Mouse (Mus musculus): ENCODE results near the gene Pkm. TPM values are rescaled to one million over a fixed set of nuclear protein-coding genes. Genes with fewer than 3 reads are reported as not detected.
A peak's percentile ranks its signal among the peaks of the same experiment; 100 is the strongest.

The Pkm gene
- total and polyA plus RNA-seq, 2 experiments: 22.7 to 23.4 TPM

- no peak overlapping the region for H3K27ac ChIP-seq (replicated peaks; ENCODE audit: insufficient read depth, low read depth, low read length)
- peaks cover 5% of the 10 kb centered on the region for H3K4me1 ChIP-seq (ENCODE audit: control insufficient read depth, insufficient read depth, low read length)
- peaks cover 17% of the 10 kb centered on the region for H3K27me3 ChIP-seq (ENCODE audit: control insufficient read depth, insufficient read depth, low read length)
- TF ChIP-seq POLR2A (IDR thresholded peaks at IDR 0.05; ENCODE audit: extremely low read depth, insufficient read depth, low read length) (no peak), CTCF (IDR thresholded peaks at IDR 0.05; ENCODE audit: low read depth, low read length) (peak; percentile 62)
- peak; percentile 66 for DNase-seq (ENCODE audit: extremely low read depth, low read depth, low spot score)
- 0% methylated on average over 1 of the region's 1 CpGs for WGBS
- H3K36me3 ChIP-seq (ENCODE audit: control insufficient read depth, insufficient read depth, low read length): no peaks in the 10 kb centered on the region
- H3K9ac ChIP-seq (ENCODE audit: low read depth, low read length): no peak overlapping the region
- no peaks in the 10 kb centered on the region for H3K79me2 ChIP-seq (ENCODE audit: control insufficient read depth, insufficient read depth, low read length)
- no peak overlapping the region for H3K4me3 ChIP-seq (ENCODE audit: insufficient read depth, low read depth, low read length)
Measured at GRCm38 (mm10) chr9:59678313-59678712, 22.1 kb downstream of the Pkm start.

- peak within 1 kb of the TSS; percentile 21; the same call in 1 of the 2 replicates for H3K9ac ChIP-seq (ENCODE audit: low read depth, low read length)
Measured at GRCm38 (mm10) chr9:59679678-59680533, 23.7 kb downstream of the Pkm start, which contains the start of gene Gramd2. Gene Gramd2, plus strand, starts transcription at chr9:59680144.

DNA sequence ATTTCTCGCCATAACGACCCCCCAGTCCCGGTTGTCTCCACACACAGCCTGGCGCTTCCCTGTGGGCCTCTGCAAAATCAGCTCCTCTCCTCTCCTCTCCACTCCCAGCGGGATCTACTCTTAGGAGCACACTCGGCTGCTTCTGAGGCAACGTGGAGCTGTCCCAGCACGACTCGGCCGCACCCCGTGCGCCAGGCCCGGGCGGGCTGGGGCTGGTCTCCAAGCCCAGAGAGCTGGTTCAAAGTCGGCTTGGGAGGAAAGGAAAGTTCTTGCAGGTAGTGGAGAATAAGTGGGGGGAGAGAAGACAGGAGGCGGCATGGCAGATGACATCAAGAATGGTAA, 24.3 kb downstream of the Pkm start:
- Histone ChIP-seq H3K27me3 (ENCODE audit: control insufficient read depth, insufficient read depth, low read length) (peaks cover 16% of the 10 kb centered on the region), H3K4me3 (ENCODE audit: insufficient read depth, low read depth, low read length) (no peak overlapping the region; the same call in 1 of the 2 replicates), H3K79me2 (ENCODE audit: control insufficient read depth, insufficient read depth, low read length) (no peaks in the 10 kb centered on the region), H3K4me1 (ENCODE audit: control insufficient read depth, insufficient read depth, low read length) (peaks cover 5% of the 10 kb centered on the region), H3K27ac (replicated peaks; ENCODE audit: insufficient read depth, low read depth, low read length) (no peak overlapping the region), H3K36me3 (ENCODE audit: control insufficient read depth, insufficient read depth, low read length) (no peaks in the 10 kb centered on the region), H3K9ac (ENCODE audit: low read depth, low read length) (no peak overlapping the region)
- TF ChIP-seq POLR2A (IDR thresholded peaks at IDR 0.05; ENCODE audit: extremely low read depth, insufficient read depth, low read length) (no peak), CTCF (IDR thresholded peaks at IDR 0.05; ENCODE audit: low read depth, low read length) (no peak)
- whole genome bisulfite sequencing: 28% methylated on average over 16 of the region's 16 CpGs
- no peak for DNase-seq (ENCODE audit: extremely low read depth, low read depth, low spot score)

More at GRCm38 (mm10) chr9:59679678-59680533, 23.7 kb downstream of the Pkm start, which contains the start of gene Gramd2:
- peak; percentile 23 for DNase-seq (ENCODE audit: extremely low read depth, low read depth, low spot score)
- peaks cover 5% of the 10 kb centered on the region for H3K4me1 ChIP-seq (ENCODE audit: control insufficient read depth, insufficient read depth, low read length)
- peaks cover 16% of the 10 kb centered on the region for H3K27me3 ChIP-seq (ENCODE audit: control insufficient read depth, insufficient read depth, low read length)
- no peaks in the 10 kb centered on the region for H3K36me3 ChIP-seq (ENCODE audit: control insufficient read depth, insufficient read depth, low read length)
- 6% methylated on average over 47 of the region's 47 CpGs for WGBS
- no peak for TF ChIP-seq CTCF (IDR thresholded peaks at IDR 0.05; ENCODE audit: low read depth, low read length)
- TF ChIP-seq POLR2A (IDR thresholded peaks at IDR 0.05; ENCODE audit: extremely low read depth, insufficient read depth, low read length): no peak
- H3K4me3 ChIP-seq (ENCODE audit: insufficient read depth, low read depth, low read length): peak within 1 kb of the TSS; percentile 32; the same call in 1 of the 2 replicates
- no peaks in the 10 kb centered on the region for H3K79me2 ChIP-seq (ENCODE audit: control insufficient read depth, insufficient read depth, low read length)
- no peak within 1 kb of the TSS for H3K27ac ChIP-seq (replicated peaks; ENCODE audit: insufficient read depth, low read depth, low read length)

- H3K27ac ChIP-seq (replicated peaks; ENCODE audit: insufficient read depth, low read depth, low read length): no peak overlapping the region
- no peak overlapping the region for H3K4me3 ChIP-seq (ENCODE audit: insufficient read depth, low read depth, low read length)
- DNase-seq (ENCODE audit: extremely low read depth, low read depth, low spot score): no peak
- peaks cover 5% of the 10 kb centered on the region for H3K4me1 ChIP-seq (ENCODE audit: control insufficient read depth, insufficient read depth, low read length)
- H3K79me2 ChIP-seq (ENCODE audit: control insufficient read depth, insufficient read depth, low read length): no peaks in the 10 kb centered on the region
- H3K9ac ChIP-seq (ENCODE audit: low read depth, low read length): no peak overlapping the region
- TF ChIP-seq CTCF (IDR thresholded peaks at IDR 0.05; ENCODE audit: low read depth, low read length) (no peak), POLR2A (IDR thresholded peaks at IDR 0.05; ENCODE audit: extremely low read depth, insufficient read depth, low read length) (no peak)
- peaks cover 19% of the 10 kb centered on the region for H3K27me3 ChIP-seq (ENCODE audit: control insufficient read depth, insufficient read depth, low read length)
- H3K36me3 ChIP-seq (ENCODE audit: control insufficient read depth, insufficient read depth, low read length): no peaks in the 10 kb centered on the region
- WGBS: 32% methylated on average over 2 of the region's 2 CpGs
Measured at GRCm38 (mm10) chr9:59684020-59684419, 27.9 kb downstream of the Pkm start.

GRCm38 (mm10) chr9:59687416-59688046, 31.4 kb downstream of the Pkm start:
- TF ChIP-seq CTCF (IDR thresholded peaks at IDR 0.05; ENCODE audit: low read depth, low read length) (no peak), POLR2A (IDR thresholded peaks at IDR 0.05; ENCODE audit: extremely low read depth, insufficient read depth, low read length) (no peak)
- H3K36me3 ChIP-seq (ENCODE audit: control insufficient read depth, insufficient read depth, low read length): no peaks in the 10 kb centered on the region
- no peak for DNase-seq (ENCODE audit: extremely low read depth, low read depth, low spot score)
- H3K4me3 ChIP-seq (ENCODE audit: insufficient read depth, low read depth, low read length): no peak overlapping the region
- 28% methylated on average over 6 of the region's 6 CpGs for WGBS
- H3K79me2 ChIP-seq (ENCODE audit: control insufficient read depth, insufficient read depth, low read length): no peaks in the 10 kb centered on the region
- no peak overlapping the region for H3K9ac ChIP-seq (ENCODE audit: low read depth, low read length)
- no peaks in the 10 kb centered on the region for H3K4me1 ChIP-seq (ENCODE audit: control insufficient read depth, insufficient read depth, low read length)
- H3K27me3 ChIP-seq (ENCODE audit: control insufficient read depth, insufficient read depth, low read length): peaks cover 6% of the 10 kb centered on the region; the same call in 1 of the 2 replicates
- H3K27ac ChIP-seq (replicated peaks; ENCODE audit: insufficient read depth, low read depth, low read length): no peak overlapping the region

Measured in liver, adult 2 months (tissue).